Mouse (Mus musculus): ENCODE results near the gene Cacna1e. TPM values are rescaled to one million over a fixed set of nuclear protein-coding genes. Genes with fewer than 3 reads are reported as not detected.

Cacna1e gene
- 3.0 and 6.3 TPM in 2 replicates for polyA plus RNA-seq (2015; fragmentation: Nextera tagmentation; extraction: Ambion mirVana)

DNA sequence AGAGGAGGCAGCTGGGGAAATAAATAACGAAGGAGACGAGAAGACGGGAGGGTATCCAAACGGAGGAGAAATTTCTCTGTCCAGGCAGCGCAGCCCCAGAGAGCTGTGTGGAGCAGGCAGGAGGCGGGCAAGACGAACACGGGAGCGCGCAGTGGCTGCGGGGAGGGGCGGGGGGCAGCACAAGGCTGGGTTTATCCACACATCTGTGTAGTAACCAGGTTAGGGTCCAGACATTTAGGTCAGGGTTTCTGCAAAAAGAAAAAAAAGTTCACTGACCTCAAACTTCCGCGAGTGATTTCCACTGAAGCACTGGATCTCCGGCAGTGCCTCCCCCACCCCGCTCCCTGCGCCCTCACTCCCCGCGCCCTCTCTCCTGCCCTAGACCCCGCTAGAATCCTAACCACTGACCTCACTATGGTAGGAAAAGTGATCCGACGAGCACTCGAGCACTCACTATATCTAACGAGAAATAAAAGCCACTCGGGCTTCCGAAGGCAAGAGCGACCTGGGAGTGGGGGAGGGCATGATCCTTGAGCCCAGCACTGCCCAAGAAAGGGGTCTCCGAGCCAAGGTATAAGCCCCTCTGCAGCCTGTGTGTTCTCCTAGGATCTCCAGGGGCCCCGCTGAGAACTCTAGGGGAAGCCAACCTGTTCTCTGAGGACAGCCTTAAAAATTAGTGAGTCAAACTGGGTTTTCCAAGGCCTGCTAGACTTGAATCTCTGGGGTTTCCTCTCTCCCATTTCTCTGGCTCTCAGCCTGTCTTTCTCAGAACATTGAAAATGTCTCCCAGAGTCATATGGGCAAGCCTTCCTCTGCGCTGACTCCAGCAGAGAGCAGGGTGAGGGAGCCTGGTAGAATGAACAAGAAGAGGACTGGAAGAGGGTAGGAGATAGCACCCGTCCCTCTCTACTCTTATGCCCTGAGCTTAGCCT lies at the start of gene Cacna1e:
Gene Cacna1e, minus strand, starts transcription at position 227 of the 932 bp plus-strand sequence.
- no peak for DNase-seq (ENCODE audit: low spot score)

DNA sequence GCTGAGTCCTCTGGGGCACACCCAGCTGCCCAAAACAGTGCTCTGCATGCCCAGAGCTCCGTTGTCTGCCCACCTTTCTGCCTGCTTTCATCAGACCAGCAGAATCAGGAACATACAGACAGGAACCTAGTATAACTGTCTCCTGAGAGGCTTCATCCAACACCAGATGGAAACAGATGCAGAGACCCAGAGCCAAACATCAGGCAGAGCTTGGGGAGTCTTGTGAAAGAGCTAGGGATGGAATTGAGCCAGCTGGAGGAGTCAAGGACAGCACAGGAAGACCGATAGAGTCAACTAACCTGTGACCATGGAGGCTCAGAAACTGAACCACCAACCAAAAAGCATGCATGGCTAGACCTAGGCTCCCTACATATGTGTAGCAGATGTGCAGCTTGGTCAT lies 34.1 kb upstream of the Cacna1e start:
- no peak for DNase-seq (ENCODE audit: low spot score)

DNA sequence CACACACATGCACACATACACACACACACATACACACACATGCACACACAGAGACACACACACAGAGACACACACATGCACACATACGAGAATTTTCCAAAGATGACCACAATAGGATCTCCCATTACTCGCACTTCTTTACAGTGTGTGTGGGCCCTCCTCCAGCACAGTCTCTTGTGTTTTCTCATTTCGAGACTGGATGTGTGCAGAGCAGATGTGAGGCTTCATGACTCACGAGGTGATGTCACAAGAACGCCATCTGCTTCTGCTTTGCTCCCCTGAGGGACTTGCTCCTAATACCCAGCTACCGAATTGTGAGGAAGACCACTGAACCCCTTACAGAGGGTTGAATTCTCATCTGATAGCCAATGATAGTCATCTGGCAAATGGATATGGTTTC lies 33.1 kb upstream of the Cacna1e start:
- no peak for DNase-seq (ENCODE audit: low spot score)

DNA sequence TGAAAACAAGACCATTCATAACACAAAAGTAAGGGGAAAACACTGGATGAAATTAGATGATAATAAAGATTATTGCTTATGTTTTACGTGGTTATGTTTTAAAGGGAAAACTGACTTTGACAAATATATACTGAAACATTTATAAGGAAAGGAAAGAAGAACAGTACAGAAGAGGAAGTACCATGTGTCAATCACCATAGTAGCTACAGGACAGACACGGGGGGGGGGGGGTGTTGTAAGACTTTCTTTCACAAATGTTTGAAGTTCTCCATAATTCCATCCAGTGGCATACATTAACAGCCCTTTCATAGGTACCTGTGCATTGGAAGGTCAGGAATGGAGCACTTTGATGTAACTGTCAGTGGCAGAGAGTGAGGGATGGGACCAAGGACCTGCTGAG lies 25.3 kb upstream of the Cacna1e start:
- no peak for DNase-seq (ENCODE audit: low spot score)

DNA sequence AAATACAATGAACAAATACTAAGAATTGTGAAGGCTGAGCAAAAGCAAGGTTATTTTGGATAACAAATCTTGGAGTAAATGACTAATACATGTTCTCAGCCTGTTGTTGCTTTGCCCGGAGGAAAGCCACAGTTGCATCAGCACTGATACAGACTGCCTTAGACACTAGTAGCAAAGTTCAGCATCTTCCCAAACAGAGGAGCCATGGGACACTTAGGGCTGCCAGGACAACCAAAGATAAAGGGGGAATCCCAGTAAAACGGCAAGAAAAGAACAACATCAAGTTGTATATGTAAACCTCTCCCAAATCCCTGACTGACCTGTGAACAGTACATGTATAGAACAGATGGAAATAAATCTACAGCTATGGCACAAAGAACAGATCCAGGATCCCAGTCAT lies 13.1 kb upstream of the Cacna1e start:
- DNase-seq (ENCODE audit: low spot score), result no peak

DNA sequence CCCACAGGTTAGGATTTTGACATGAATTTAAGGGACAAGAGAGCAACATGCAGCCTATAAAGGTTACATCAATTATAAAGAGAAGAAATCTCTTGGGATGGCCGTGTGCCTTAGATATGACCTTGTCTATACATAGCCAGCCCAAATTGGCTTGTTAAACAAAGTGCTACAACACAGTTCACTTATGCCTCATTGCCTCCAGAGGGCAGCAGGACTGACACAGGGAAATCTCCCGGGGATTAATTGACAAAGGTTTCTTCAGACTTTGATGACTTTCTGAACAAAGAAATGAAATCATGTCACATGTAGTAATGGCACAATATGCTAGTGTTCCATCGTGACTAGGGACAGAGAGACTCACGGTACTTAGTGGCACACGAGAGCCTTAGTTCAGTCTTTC lies 5.9 kb upstream of the Cacna1e start:
- DNase-seq (ENCODE audit: low spot score), result no peak

DNA sequence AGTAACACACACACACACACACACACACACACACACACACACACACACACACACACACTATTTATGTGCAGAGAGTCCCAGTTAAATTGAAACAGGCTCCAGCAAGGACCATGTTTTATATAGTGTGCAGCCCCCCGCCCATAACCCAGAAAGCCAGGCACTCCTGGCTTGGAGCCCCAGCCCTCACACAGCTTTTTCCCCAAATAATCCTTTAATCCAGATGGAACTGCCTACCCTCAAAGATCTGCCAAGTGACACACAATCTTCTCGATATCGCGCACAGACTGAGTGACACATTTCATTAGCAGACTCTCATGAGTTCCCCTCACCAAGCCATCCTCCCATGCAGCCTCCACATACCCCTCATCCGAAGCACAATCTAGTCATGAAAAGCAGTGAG lies 4.2 kb upstream of the Cacna1e start:
- DNase-seq (ENCODE audit: low spot score), result no peak

DNA sequence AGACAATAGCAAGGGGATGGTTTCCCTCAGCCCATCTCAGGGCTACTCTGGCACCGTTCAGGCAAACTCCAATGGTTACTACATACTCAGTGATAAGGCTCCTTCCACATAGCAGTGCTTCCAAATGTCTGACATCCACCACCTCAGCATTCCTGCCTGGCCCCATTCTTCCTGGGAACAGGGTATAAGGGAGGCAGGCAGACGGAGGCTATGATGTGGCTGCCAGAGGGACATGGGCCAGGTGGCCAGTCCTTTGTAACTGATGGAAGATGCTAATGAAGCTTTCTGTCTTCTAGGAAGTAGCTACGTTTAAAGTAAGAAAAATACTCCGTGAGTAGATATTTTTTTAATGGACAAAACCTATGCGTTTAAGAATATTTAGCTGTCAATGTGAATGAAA lies 3.7 kb upstream of the Cacna1e start:
- no peak for DNase-seq (ENCODE audit: low spot score)

DNA sequence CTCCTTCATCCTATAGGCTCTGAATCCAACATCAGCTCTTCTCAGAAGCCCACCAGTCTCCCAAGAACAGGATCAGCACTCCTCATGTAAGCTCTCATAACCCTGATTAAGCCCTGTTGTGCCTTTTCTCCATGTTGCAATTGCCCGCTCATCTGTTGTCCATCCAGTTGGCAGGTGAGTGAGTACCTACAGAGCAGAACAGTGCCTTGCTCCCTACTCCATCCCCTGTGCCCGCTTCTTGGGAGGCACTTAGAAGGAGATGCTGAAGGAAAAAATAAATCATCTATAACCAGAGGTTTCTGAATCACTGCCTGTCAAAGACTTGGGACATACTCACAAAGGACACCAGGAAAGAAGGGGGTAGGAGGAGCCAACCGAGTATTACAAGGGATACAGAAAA lies 3.2 kb upstream of the Cacna1e start:
- DNase-seq (ENCODE audit: low spot score), result no peak

DNA sequence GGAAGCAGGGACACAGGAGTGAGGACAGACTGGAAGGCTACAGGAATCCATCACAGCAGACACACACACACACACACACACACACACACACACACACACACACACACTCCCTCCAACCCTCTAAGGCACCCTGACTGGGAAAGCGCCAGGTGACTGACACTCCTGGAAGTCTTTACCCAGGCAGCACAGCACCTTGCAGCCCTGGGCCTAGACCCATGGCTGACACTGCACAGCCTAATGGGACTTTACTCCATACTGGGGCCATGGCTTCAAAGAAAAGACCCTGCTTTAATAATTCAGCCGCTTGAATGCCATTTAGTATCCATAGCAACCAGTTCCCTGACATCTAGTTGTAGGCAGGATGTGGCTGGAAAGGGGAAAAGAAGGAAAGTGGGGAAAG lies 2.3 kb upstream of the Cacna1e start:
- no peak for DNase-seq (ENCODE audit: low spot score)

DNA sequence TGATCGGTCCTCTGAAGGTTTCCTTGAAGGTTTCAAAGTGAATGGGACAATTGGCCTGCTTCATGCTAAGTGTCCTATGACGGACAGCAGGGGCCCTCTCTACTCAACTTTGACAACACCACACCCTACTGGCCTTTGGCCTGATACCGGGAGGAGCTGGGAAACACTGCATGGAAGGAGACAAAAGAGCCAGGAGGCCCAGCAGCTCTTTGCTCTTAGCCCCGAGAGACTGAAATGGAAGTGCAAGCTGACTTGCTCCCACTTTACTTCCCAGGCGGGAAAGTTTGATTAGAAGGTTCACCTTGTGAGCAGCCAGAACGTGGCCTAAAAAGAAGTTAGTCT lies 877 bp upstream of the Cacna1e start:
- DNase-seq (ENCODE audit: low spot score), result no peak

DNA sequence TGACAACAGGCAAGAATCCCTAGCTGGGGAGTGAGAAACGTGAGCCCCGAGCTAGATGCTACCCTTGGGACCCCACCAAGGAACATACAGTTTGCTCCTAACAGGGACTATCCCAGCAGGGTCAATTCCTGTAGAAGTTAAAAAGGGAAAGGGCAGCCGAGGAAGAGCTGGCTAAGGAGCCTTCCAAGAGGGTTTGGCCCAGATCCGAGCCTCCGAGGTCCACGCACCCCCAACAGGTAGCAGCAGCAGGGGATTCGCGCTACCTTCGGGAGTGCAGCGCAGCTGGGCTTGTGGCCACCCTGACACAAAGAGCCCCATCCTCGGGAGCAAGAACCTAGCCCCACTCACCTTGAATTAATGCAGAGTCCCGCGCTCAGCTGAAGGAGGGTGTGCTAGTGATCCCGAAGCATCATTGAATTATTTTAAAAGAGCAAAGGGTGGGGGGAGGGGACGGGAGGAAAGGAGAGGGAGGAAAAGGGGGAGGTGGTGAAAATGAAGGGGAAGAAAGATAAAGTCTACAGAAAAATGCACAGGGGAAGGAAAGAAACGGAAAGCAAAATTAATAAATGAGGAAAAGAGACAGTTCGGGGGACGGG lies 607 bp downstream of the Cacna1e start:
- DNase-seq (ENCODE audit: low spot score), result no peak

DNA sequence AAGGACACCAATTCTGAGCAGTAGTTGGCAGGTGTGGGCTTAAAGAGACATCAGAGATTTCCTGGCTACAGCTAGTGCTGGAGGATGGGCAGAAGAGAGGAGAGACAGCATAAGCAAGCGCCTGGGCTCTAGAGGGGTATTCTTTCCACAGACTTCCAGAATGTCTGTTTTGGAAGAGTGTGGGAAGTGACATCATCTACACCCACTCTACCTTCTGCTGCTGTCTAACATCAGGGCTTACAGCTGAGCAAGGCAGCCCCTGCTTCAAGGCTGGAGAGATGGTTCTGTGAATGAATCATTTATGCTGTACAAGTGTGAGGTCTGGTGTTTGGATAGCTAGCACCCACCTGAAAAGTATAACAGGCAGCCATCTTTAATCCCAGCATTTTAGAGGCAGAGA lies 18.3 kb downstream of the Cacna1e start:
- DNase-seq (ENCODE audit: low spot score), result no peak

DNA sequence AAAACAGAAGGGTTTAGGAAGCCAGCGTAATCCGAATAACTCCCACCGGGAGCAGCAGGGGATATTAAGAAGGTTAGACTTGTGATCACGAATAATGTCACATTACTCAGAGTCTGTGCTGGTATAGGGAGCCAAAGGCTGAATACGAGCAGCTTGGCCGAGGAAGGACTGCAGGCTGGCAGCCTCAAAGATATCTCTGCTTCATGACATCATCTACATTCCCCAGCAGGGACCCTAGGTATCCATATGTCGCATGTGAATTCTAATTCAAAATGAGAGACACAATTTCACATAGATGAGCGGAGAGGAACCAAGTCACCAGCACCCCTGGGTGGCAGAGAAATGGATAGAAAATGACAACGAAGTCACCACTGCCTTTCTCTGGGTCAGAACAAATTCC lies 22.9 kb downstream of the Cacna1e start:
- DNase-seq (ENCODE audit: low spot score), result no peak

DNA sequence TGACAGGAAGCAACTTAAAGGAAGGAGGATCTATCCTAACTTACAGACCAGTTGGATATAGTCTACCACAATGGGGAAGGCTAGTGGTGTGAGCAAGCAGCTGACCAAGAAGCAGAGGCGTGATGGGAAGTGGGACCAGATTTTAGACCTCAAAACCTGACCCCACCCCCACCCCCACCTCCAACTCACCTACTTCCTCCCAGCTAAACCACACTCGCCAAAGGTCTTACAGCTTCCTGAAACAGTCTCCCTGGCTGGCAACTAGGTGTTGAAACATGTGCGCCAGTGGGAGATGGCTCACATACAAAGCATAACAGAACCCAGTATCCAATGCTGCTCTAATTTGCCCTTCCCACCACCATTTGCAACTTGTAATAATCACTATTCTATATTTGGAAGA lies 29.7 kb downstream of the Cacna1e start:
- DNase-seq (ENCODE audit: low spot score), result no peak

DNA sequence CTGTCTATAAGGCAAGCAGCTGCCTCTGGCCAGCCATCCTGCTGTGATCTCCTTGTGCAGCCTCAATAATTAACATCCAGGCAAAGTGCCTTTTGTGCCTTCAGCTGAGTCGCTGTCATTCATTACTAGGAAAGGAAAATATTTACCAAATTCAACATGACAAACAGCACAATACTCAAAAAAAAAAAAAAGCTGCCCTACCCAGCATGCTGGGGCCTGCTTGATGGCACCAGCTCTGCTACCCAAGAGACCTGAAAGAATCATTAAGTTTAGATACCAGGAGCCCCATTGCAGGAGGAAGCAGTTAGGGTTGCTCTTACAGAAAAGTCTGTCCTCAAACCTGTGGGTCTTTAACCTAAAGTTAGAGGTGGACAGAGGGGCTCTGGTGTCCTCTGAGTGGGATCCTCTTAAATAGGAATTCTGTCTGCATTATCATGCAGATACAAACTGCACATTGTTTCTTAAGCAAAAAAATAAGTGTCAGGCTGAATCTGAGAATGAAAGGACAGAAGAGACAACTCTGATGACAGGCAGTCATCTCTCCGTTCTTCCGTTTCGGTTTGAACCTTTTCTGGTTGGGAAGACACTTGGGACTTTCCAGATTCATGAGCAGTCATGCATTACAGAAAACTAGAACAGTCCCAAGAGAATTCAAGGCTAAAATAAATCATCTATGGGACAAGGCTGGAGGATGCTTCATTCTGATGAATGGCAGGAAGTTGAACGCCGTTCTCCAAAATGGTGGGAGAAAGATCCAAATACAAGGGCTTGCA lies 33.6 kb downstream of the Cacna1e start:
- no peak for DNase-seq (ENCODE audit: low spot score)

DNA sequence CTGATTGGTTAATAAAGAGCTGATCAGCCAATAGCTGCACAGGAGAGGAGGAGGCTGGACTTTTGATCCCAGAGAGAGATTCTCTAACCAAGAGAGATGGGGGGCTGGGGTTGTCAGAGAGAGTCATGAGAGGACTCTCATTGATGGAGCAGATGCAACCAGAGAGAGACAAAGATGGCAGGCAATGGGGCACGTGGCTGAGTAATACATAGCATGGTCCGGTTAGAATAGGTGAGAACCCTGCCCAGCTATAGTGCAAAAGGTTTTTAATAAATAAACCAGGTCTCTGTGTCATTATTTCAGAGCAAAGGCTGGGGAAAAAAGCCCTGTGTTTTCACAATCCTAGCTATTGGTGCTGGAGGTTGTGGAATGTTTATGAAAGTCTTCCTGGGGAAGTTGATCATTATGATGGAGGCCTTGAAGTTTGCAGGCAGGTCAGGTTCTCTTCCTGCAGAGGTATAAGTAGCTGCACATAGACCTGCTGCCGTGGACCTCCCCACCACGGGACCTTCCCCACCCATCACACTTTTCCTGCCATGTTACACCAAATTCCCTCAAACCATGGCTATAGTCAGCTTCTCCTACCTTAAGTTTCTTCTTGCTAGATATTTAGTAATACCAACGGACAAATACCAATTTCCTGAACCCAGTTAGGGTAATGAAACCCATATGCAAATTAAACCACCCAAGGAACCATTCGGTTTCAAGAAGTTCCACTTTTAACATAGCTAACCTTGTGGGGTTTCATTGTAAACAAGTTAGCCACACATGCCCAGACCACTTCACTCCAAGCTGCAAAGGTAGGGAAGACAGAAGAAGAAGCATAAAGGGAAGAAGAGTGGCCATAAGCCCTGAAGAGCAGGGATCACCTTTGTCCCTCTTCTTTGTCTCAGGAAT lies 35.4 kb downstream of the Cacna1e start:
- DNase-seq (ENCODE audit: low spot score), result no peak

DNA sequence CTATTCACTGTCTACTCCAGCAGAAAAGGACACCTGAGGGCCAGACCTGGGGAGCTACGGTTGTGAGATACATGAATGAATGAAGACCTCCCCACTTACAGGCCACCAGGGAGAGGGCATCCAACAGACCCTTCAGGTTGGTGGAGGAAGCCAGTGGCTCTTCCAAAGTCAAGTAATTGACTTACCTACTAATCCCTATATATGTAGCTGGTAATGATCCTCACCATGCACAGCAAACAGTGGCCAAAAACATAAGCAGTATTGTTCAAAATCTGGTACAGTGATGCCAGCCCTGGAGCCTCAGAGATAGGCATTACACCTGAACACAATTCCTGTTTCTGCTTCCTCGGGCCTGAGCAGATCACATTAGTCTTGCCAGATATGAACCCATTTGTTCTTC lies 37.4 kb downstream of the Cacna1e start:
- DNase-seq (ENCODE audit: low spot score), result no peak

DNA sequence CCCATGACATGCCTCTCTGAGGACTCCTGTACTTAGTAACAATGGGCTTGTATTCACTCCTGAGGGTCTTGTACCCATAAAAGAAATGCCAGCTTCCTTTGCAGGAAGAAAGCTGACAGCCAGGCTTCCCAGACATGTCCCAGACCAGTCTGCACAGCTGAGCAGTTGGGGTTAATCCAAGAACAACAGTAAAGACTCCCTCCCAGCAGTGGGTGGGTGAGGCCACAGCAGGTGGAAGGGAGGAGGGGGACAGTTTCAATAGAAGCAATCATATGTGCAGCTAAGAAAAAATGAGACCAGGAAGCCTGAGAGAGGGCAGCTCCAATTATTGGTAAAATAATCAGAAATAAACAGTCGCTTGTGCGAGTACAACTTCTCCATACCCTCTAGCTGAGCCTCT lies 40.9 kb downstream of the Cacna1e start:
- no peak for DNase-seq (ENCODE audit: low spot score)

DNA sequence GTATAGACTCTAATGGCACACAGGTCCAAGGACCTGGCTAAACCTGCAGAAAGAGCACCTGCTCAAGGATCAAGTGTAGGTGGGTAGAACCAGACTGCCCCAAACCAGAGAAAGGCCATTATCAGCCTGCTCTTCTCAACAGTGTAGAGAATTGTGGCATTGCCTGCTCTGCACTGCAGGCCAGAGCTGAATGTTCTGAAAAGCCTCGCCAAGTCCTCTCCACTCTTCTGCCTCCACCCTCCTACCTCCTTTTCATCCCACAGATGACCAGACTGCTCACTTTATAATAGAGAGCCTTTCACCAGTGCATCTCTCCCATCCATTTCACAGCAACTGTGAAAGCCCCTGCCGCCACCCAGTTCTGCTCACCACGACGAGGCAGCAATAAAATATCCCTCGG lies 42.0 kb downstream of the Cacna1e start:
- no peak for DNase-seq (ENCODE audit: low spot score)

DNA sequence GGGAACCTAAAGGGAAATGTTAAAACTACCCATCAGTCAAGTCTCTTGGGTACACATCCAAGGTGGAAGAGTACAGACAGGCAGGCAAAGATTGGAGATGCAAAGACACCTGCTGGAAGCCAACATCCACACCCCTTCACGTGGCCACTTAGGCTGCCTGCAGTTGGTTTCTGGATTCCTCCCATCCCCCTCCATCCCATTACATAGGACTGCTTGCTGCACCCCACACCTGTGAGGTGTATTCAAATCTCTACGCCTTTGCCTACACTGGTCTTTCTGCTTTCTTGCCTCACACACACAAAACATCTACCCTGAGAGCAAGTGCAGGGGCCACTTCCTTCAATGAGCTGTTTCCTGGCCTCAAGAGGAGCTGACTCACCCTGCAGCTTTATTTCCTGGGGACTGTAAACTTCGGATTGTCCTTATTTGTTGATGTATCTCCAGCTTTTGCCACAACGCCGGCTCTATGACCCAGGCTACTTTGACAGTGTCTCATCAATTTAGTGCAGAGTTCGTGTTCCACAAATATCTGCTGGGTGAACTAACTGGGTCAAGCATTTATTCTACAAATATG lies 43.2 kb downstream of the Cacna1e start:
- DNase-seq (ENCODE audit: low spot score), result no peak

Data from thymus, postnatal 0 days (tissue).